Mouse (Mus musculus) heart, embryonic 10.5 days (tissue): Measurements from ENCODE around the gene Tcea2. TPM values are rescaled to one million over a fixed set of nuclear protein-coding genes. Genes with fewer than 3 reads are reported as not detected.

ENCODE experiments used
- DNase-seq: peaks from one replicate; pipeline ENCODE4 v3.0.0-alpha.2; 2017; ENCODE audit warnings: low spot score
- H3K27ac ChIP-seq: fragments of 300-500 bp; sonication (generic); 2 replicates; pipeline ENCODE4 v1.5.1; 2016; ENCODE audit warnings: mild to moderate bottlenecking
- H3K27me3 ChIP-seq: fragments of 300-500 bp; sonication (generic); 2 replicates; pipeline ENCODE4 v1.6.1; 2016; ENCODE audit warnings: mild to moderate bottlenecking; ENCODE audit not compliant: poor library complexity, insufficient read depth, severe bottlenecking
- H3K36me3 ChIP-seq: fragments of 300-500 bp; sonication (generic); 2 replicates; pipeline ENCODE4 v1.6.1; 2016; ENCODE audit warnings: mild to moderate bottlenecking, moderate library complexity
- H3K4me1 ChIP-seq: fragments of 300-500 bp; sonication (generic); 2 replicates; pipeline ENCODE4 v1.6.1; 2016; ENCODE audit warnings: mild to moderate bottlenecking
- H3K4me3 ChIP-seq: fragments of 300-500 bp; sonication (generic); 2 replicates; pipeline ENCODE4 v1.5.1; 2016; ENCODE audit warnings: mild to moderate bottlenecking, moderate library complexity
- H3K9me3 ChIP-seq: fragments of 300-500 bp; sonication (generic); 2 replicates; pipeline ENCODE4 v1.6.1; 2016; ENCODE audit warnings: mild to moderate bottlenecking, moderate library complexity
- WGBS: fragments of 180-500 bp; shearing (Covaris S2); methylation state at CpG from one replicate; pipeline ENCODE4 v1.1.7; 2016; 5-methylcytosine and 5-hydroxymethylcytosine counted together
- polyA plus RNA-seq: library from polyadenylated mRNA; unstranded; fragments of >200 nt; fragmentation: Nextera tagmentation; extraction: Ambion mirVana; gene quantifications from 2 replicates; pipeline ENCODE4 v1.2.1, GENCODE M21; 2016

Tcea2 gene
- polyA plus RNA-seq, 1 experiment from 2014 or later, result 12.2 TPM

DNA sequence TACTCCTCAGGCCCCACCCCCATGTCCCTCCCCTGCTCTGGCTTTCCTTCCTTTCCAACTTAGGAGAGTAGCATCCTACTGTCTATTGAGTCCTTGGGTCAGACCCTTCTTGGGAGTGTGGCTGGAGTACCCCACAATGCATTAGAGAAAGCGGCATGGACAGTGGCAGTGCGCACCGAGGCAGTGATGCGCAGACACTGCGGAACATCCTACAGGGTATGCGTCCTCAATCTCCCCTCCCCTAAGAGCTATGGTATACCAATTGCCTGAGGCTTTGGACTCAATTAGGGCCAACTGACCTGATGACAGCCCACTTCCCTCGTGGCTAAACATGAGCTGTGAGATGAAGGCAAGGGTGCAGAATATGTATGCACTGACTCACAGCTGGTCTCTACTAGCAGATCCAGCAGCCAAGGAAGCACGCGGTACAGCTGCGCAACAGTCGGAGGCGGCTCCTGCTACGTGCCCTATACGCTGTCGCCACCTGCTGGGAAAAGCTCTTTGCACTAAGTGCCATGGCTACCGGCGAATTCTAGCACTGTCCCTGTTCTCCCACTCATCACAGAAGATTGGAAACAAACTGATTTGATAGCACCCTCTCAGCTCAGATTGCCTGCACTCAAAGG, 21.1 kb upstream of the Tcea2 start:
- Histone ChIP-seq H3K27me3 (no peaks in the 10 kb centered on the region), H3K9me3 (no peaks in the 10 kb centered on the region), H3K4me1 (peaks cover 40% of the 10 kb centered on the region), H3K4me3 (no peak overlapping the region), H3K27ac (0 out of 2 replicates have a peak overlapping the region, but pooled peaks have one; percentile 31), H3K36me3 (peaks cover 29% of the 10 kb centered on the region)
- no peak for DNase-seq
- WGBS, result 36% methylated on average over 17 of the region's 17 CpGs

DNA sequence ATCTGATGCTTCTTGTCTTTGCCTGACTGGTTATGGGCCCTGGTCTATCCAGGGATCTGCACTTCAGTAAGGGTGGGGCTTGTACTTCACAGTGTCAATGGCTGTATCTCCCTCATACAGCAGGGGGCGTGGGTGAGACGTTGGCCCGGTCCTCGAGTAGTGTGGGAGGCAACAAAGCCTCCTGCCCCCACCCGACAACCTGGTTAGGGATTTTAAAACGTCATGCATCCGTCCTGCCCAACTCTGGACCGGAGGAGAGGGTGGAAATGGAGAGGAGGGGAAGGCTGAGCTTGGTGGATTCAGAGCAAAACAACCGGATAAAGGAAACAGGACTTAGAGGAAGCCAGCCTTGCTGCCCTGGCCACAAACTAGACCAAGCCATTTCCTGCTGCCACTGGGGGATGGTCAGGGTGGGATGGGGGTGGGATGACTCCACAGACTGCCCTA, 20.5 kb upstream of the Tcea2 start:
- Histone ChIP-seq H3K4me1 (peaks cover 40% of the 10 kb centered on the region), H3K27ac (peak overlapping the region; percentile 39; the same call in 1 of the 2 replicates), H3K36me3 (peaks cover 26% of the 10 kb centered on the region), H3K9me3 (no peaks in the 10 kb centered on the region), H3K4me3 (peak overlapping the region; percentile 10; the same call in 1 of the 2 replicates), H3K27me3 (no peaks in the 10 kb centered on the region)
- WGBS, result 8% methylated on average over 9 of the region's 9 CpGs
- peak; percentile 89 for DNase-seq

DNA sequence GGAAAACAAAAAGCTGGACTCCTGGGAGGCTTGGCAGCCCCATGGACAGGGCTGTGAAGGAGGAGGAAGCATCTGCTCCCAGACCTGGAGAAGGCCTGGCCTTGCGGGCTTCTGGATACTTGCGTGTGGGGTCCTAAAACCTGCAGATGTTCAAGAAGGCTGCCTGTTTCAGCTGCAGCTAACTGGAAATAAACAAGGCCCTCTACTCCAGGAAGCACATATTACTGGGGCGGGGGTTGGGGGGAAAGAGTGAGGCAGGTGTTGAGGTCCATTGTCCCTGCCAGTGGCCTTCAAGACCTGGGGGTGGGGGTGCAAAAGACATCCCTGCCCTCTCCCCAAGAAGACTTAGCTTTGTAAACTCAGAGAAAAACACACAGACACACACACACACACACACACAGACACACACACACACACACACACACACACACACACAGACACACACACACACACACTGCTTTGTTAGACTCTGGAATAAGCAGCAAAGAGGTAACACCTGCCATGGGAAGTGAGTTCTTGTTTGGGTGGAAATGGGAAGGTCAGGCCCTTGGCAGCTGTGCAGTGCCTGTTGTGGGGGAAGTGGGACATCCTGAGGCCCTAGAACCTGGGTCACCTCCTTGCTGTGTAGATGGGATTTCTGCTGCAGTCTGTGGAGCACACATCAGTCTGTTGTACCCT, 17.4 kb upstream of the Tcea2 start:
- peak overlapping the region; percentile 70 for H3K27ac ChIP-seq
- H3K36me3 ChIP-seq, result no peaks in the 10 kb centered on the region
- DNase-seq, result no peak
- peaks cover under 1% of the 10 kb centered on the region for H3K27me3 ChIP-seq
- H3K4me1 ChIP-seq, result peaks cover 37% of the 10 kb centered on the region
- no peak overlapping the region for H3K4me3 ChIP-seq
- WGBS, result 79% methylated on average over 3 of the region's 3 CpGs
- no peaks in the 10 kb centered on the region; the same call in 1 of the 2 replicates for H3K9me3 ChIP-seq

DNA sequence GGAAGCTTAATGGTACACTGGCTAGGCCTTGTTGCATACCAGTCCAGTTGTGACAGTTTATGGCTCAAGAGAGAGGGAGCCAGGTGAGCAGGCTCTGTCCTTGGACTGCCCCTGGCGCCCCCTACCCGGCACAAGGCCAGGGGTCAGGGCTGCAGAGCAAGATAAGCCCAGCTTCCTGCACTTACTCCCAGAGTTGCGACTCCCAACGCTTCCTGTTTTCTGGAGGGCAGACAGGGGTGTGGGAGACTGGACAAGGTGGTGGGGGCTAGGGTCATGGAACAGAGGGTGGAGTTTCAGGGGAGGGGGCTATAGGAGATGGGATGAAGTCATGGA, 16.8 kb upstream of the Tcea2 start:
- WGBS, result 12% methylated on average over 4 of the region's 4 CpGs
- no peak for DNase-seq

DNA sequence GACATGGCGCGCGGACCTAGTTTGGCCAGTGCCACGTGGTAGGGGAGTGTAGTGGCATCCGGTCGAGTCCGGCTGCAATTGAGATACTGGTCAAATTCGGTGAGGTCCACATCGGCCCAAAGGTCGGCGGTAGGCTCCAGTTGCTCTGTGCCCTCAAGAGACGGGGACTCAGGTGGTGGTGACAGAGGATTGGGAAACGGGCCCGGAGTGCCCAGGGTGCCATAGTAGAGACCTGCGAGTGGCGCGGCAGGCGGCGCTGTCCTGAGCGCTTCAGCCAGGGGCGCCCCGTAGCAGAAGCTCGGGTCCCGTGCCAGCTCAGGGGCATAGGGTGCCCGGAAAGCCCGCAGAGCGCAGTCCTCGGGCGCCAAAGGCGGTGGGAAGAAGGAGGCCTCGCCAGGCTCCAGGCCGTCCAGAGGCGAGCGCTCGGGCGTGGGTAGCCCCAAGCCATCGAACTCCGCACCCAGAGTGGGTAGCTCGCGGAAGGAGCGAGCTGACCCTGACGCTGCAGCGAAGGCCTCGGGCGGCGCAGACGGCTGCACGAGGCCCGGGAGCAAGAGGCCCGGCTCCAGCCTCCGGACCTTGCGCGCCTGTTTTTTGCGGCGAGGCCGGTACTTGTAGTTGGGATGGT, 9.7 kb upstream of the Tcea2 start:
- WGBS, result 4% methylated on average over 56 of the region's 56 CpGs
- Histone ChIP-seq H3K36me3 (peaks cover 4% of the 10 kb centered on the region; the same call in 1 of the 2 replicates), H3K27ac (peak overlapping the region; percentile 84), H3K4me1 (peaks cover 35% of the 10 kb centered on the region), H3K4me3 (peak overlapping the region; percentile 71), H3K27me3 (peaks cover 73% of the 10 kb centered on the region), H3K9me3 (no peaks in the 10 kb centered on the region; the same call in 1 of the 2 replicates)
- no peak for DNase-seq

More for the DNA sequence above, 16.8 kb upstream of the Tcea2 start:
- H3K36me3 ChIP-seq, result no peaks in the 10 kb centered on the region
- peaks cover 36% of the 10 kb centered on the region for H3K4me1 ChIP-seq
- H3K27me3 ChIP-seq, result peaks cover 6% of the 10 kb centered on the region
- H3K27ac ChIP-seq, result peak overlapping the region; percentile 70
- H3K9me3 ChIP-seq, result no peaks in the 10 kb centered on the region; the same call in 1 of the 2 replicates
- no peak overlapping the region for H3K4me3 ChIP-seq

DNA sequence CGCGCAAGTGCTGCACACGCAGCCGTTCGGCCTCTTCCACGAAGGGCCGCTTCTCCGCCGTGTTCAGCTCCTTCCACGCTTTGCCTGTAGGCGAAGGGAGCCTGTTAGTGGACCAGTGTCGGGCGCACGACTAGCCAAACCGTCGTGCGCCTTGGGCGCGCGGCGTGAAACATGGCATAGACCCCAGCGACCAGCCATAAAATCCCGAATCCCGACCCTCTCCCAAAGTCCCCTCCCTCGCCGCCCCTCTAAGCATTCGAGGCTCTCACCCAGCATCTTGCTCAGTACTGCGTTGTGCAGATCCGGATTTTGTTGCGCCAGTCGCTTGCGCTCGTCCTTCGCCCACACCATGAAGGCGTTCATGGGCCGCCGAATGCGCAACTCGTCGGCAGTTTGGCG, 9.2 kb upstream of the Tcea2 start:
- 1% methylated on average over 41 of the region's 41 CpGs for WGBS
- peaks cover 4% of the 10 kb centered on the region; the same call in 1 of the 2 replicates for H3K36me3 ChIP-seq
- H3K27me3 ChIP-seq, result peaks cover 73% of the 10 kb centered on the region
- no peaks in the 10 kb centered on the region; the same call in 1 of the 2 replicates for H3K9me3 ChIP-seq
- H3K4me1 ChIP-seq, result peaks cover 40% of the 10 kb centered on the region
- peak overlapping the region; percentile 71 for H3K4me3 ChIP-seq
- DNase-seq, result no peak
- peak overlapping the region; percentile 84 for H3K27ac ChIP-seq

DNA sequence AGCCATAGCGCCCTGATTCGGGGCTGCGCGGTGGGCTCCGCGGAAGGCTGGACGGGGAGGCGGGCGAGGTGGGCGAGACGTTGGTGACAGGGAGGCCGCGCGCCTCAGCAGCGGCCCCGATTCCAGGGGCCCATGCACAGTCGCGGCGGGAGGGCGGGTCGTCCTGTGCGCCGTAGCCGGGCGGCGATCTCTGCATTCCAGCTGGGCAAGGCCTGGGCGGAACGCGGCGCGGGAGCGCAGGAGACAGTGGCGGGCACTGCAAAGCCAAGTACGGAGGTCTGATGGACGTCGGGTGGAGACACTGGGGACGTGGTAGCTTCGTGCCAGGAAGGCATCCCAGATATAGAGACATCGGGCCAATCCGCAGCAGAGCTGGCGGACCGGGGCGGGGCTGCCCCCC, 8.8 kb upstream of the Tcea2 start, which contains the start of gene Sox18:
Sox18 (minus strand) TSS at position 315 of the 400 bp plus-strand sequence.
- peaks cover 4% of the 10 kb centered on the region; the same call in 1 of the 2 replicates for H3K36me3 ChIP-seq
- H3K4me3 ChIP-seq, result peak within 1 kb of the TSS; percentile 71
- H3K9me3 ChIP-seq, result no peaks in the 10 kb centered on the region; the same call in 1 of the 2 replicates
- peaks cover 43% of the 10 kb centered on the region for H3K4me1 ChIP-seq
- under 1% methylated on average over 43 of the region's 43 CpGs for WGBS
- H3K27me3 ChIP-seq, result peaks cover 73% of the 10 kb centered on the region
- no peak for DNase-seq
- peak within 1 kb of the TSS; percentile 84 for H3K27ac ChIP-seq

DNA sequence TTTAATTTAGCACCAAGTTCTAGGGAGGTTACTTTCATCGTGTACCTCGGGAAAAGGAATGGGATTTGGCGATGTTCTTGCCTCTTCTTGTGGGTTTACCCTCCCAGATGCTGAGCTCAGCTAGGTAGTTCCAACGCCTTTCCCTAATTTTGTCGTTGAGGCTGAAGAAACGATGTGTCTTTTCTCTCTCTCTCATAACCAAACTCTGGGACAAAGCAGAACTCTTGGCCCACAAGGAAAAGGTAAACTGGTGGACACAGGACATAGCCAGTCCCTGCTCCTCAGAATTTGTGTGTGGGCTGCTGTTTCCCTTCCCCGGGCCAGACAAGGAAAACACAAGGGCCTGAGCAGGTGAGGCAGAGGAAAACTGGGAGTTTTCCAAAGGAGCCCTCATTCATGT, 8.1 kb upstream of the Tcea2 start:
- no peaks in the 10 kb centered on the region for H3K9me3 ChIP-seq
- no peak overlapping the region for H3K4me3 ChIP-seq
- peaks cover 4% of the 10 kb centered on the region; the same call in 1 of the 2 replicates for H3K36me3 ChIP-seq
- no peak overlapping the region; the same call in 1 of the 2 replicates for H3K27ac ChIP-seq
- peaks cover 46% of the 10 kb centered on the region for H3K4me1 ChIP-seq
- 22% methylated on average over 7 of the region's 7 CpGs for WGBS
- DNase-seq, result no peak
- peaks cover 74% of the 10 kb centered on the region for H3K27me3 ChIP-seq

DNA sequence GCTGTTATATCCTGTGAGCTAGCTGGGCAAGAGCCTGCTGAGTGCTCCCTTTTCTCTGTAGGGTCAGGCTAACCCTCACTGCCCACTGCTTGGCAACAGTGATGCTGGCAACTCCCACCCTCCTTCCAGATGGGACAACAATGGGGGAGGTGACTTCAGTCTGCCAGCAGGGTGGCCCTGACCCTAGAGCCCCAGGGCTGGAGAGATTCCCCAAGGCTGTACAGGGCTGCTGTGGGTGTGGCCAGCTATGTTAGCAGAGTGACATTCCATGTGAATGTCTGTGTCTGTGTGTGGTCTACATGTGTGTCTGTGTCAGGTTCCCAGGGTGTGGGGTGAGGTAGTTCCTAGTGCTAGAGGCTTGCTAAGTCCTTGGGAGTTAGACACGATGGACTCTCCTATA, 6.6 kb upstream of the Tcea2 start:
- H3K27ac ChIP-seq, result no peak overlapping the region; the same call in 1 of the 2 replicates
- WGBS, result 53% methylated on average over 1 of the region's 1 CpGs
- peaks cover 68% of the 10 kb centered on the region for H3K27me3 ChIP-seq
- H3K4me3 ChIP-seq, result no peak overlapping the region
- no peaks in the 10 kb centered on the region for H3K9me3 ChIP-seq
- peaks cover 4% of the 10 kb centered on the region; the same call in 1 of the 2 replicates for H3K36me3 ChIP-seq
- no peak for DNase-seq
- peaks cover 49% of the 10 kb centered on the region for H3K4me1 ChIP-seq

DNA sequence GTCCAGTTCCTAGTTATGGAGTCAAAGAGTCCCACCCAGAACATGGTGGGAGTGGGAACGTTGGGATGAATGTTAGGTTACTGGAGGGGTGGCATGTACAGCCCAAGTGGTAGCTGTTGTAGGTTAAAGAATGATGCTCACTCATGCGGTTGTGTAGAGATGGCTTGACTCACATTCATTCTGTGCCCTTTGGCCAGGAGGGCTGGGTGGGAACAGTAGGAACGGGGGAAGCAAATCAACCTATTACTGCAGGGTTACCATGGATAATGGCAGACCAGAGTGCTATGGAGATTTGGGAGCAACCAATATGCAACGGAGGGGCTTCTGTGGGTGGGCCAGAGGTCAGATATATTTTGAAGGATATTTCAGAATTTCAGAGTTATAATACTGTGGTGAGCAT, 5.2 kb upstream of the Tcea2 start:
- H3K9me3 ChIP-seq, result no peaks in the 10 kb centered on the region
- H3K27me3 ChIP-seq, result peaks cover 54% of the 10 kb centered on the region
- H3K4me1 ChIP-seq, result peaks cover 51% of the 10 kb centered on the region
- H3K4me3 ChIP-seq, result no peak overlapping the region
- WGBS, result 82% methylated on average over 4 of the region's 4 CpGs
- DNase-seq, result no peak
- H3K27ac ChIP-seq, result peak overlapping the region; percentile 83; the same call in 1 of the 2 replicates
- H3K36me3 ChIP-seq, result peaks cover 4% of the 10 kb centered on the region; the same call in 1 of the 2 replicates

DNA sequence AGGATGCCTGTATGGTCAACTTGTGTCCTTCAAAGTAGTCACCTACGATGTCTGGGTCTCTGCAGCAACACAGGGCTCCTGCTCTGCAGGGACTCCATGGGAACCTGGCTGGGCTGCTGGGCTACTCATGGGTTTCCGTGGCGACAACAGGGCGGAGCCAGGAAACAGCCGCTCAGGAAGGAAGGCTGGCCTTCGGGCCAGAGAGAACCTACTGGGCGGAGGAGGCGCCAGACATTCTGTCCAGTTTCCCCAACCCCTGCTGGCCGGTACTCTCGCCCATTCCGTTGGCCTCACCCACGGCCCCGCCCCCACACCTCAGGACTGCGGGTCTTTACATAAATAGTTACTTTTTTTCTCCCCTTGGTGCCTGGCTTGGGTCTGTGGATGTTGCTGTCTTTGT, 4.7 kb upstream of the Tcea2 start:
- Histone ChIP-seq H3K4me1 (peaks cover 46% of the 10 kb centered on the region), H3K36me3 (no peaks in the 10 kb centered on the region), H3K27ac (peak overlapping the region; percentile 83), H3K27me3 (peaks cover 48% of the 10 kb centered on the region), H3K9me3 (no peaks in the 10 kb centered on the region), H3K4me3 (peak overlapping the region; percentile 52)
- DNase-seq, result peak; percentile 86
- 2% methylated on average over 14 of the region's 14 CpGs for WGBS

DNA sequence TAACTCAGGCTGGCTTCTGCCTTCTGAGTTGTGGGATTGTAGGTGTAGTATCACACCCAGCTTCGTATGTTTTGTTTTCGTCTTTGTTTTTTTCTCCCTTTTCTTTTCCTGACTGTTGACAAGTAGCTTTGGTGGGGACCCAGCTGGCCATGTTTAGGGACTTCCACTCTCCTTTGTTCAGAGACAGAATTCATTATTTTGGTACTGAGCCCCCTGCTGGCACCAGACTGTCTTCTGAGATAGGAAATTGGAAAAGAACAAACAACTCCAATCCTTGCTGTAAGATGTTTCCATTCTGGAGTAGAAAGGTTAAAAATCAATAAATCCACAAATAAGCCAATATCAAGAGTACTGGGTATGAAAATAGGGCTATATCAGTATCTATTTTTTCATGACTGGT, 3.7 kb upstream of the Tcea2 start:
- no peak for DNase-seq
- 41% methylated on average over 2 of the region's 2 CpGs for WGBS
- no peak overlapping the region for H3K4me3 ChIP-seq
- H3K4me1 ChIP-seq, result peaks cover 45% of the 10 kb centered on the region
- H3K27ac ChIP-seq, result 0 out of 2 replicates have a peak overlapping the region, but pooled peaks have one; percentile 19
- no peaks in the 10 kb centered on the region for H3K36me3 ChIP-seq
- no peaks in the 10 kb centered on the region for H3K9me3 ChIP-seq
- H3K27me3 ChIP-seq, result peaks cover 39% of the 10 kb centered on the region
